Mouse (Mus musculus): ENCODE data around the gene Smc1b. TPM values are rescaled to one million over a fixed set of nuclear protein-coding genes. Genes with fewer than 3 reads are reported as not detected.
"Not testable (repeated sequence)": the region's sequence is repeated elsewhere in the genome, so short reads cannot be mapped to it uniquely, and the experiment has no call there.

Gene Smc1b
- polyA plus RNA-seq, 1 experiment from 2014 or later, result not detected

DNA sequence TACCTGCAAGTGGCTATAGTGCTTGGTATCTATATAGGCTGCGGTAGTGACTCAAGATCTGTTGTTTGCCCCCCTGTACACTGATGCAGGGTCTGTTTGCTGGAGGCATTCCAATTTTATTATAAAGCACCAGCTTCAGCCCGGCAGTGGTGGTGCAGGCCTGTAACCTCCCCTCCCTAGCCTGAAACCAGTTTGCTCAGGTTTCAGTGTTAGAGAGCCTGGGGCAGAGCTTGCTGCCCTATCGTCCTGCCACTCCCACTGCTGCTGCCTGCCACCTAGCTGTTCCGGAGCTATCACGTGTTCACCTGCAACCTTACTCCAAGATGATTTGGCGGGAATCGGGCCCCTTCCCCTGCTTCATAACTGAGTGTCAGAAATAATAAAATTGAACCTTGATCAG is 97.8 kb downstream of the Smc1b start:
- not testable (repeated sequence) for H3K27ac ChIP-seq; H3K36me3 ChIP-seq; DNase-seq (ENCODE audit: low spot score); H3K9me3 ChIP-seq; H3K4me3 ChIP-seq
- 48% methylated on average over 7 of the region's 7 CpGs for WGBS
- H3K27me3 ChIP-seq (ENCODE audit: insufficient read depth, poor library complexity, severe bottlenecking), result peaks cover 18% of the 10 kb centered on the region
- H3K4me1 ChIP-seq (replicated peaks), result peaks cover 25% of the 10 kb centered on the region

DNA sequence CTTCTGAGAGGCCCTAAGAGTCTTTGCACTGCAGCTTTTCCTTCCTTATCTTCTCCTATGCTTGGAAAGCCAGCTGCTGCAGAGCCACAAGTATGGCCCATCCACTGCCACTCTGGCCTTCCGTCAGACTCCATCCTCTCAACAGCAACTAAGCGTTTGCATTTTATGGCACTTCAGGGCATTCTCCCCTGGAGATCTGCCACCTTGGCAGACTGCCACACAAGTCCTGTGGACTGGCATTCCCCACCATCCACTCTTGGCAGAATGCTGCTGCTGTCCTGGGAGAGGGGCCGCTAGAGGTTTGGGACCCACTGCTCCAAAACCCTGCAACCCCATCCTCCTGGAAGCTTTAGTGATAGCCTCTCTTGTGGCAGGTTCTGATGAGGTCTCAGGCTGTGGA is 99.9 kb downstream of the Smc1b start:
- Histone ChIP-seq H3K36me3 (no peaks in the 10 kb centered on the region), H3K9me3 (no peaks in the 10 kb centered on the region), H3K27me3 (ENCODE audit: insufficient read depth, poor library complexity, severe bottlenecking) (peaks cover 18% of the 10 kb centered on the region), H3K27ac (no peak overlapping the region), H3K4me1 (replicated peaks) (peaks cover 6% of the 10 kb centered on the region), H3K4me3 (no peak overlapping the region)
- WGBS, result 95% methylated on average over 3 of the region's 3 CpGs
- DNase-seq (ENCODE audit: low spot score), result no peak

DNA sequence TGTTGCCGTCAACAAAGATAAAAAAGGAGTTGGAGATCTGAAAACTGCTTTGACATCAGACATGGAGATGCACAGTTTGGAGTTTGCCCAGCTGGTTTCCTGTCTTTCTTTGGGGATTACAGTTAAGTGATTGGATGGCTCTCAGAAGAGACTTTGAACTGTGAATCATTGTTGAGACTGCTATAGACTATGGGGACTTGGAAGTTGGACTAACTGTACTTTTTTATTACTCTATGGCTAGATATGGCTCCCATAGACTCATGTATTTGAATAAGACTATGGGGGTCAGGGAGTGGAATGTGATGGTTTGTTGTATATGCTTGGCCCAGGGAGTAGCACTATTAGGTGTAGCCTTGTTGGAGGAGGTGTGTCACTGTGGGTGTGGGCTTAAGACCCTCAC is 101.1 kb downstream of the Smc1b start:
- H3K4me1 ChIP-seq (replicated peaks); DNase-seq (ENCODE audit: low spot score); H3K4me3 ChIP-seq; H3K9me3 ChIP-seq; H3K27ac ChIP-seq; H3K36me3 ChIP-seq: not testable (repeated sequence)
- H3K27me3 ChIP-seq (ENCODE audit: insufficient read depth, poor library complexity, severe bottlenecking), result peaks cover 11% of the 10 kb centered on the region
- WGBS, result 84% methylated on average over 1 of the region's 1 CpGs

DNA sequence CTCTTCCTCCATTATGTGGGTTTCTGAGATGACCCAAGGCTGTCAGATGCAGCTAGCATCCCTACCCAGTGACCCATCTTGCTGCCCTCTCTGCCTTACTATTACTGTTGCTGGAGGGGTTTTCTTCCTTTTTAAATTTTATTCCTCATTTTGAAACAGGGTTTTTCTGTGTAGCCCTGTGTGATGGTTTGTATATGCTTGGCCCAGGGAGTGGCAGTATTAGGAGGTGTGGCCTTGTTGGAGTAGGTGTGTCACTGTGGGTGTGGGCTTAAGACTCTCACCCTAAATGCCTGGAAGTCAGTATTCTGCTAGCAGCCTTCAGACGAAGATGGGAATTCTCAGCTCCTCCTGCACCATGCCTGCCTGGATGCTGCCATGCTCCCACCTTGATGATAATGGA is 103.1 kb downstream of the Smc1b start, which contains the start of gene Fam118a:
TSS of gene Fam118a (plus strand) at position 301 of the 400 bp plus-strand sequence.
- H3K36me3 ChIP-seq; H3K27me3 ChIP-seq (ENCODE audit: insufficient read depth, poor library complexity, severe bottlenecking); H3K27ac ChIP-seq; H3K4me1 ChIP-seq (replicated peaks); H3K9me3 ChIP-seq; DNase-seq (ENCODE audit: low spot score); H3K4me3 ChIP-seq: not testable (repeated sequence)
- 45% methylated on average over 1 of the region's 1 CpGs for WGBS

DNA sequence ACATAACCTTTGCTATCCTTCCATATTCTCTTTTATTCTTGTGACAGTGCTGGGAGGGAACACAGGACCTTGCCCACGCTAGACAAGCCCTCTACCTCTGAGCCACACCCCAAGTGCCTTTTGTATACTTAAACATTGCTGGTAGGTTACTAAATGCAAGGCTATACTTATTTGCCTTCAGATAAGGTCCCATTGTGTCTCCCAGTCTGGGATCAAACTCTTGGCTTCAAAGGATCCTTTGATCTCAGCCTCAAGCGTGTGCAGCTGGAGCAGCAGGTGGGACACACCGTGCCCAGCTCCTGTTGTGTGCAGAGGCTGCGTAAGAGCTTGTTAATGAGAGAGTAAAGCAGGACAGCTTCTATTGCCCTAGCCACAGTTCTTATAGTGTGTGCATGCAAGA is 104.0 kb downstream of the Smc1b start:
- Histone ChIP-seq H3K9me3 (no peaks in the 10 kb centered on the region), H3K4me3 (no peak overlapping the region), H3K27ac (no peak overlapping the region), H3K27me3 (ENCODE audit: insufficient read depth, poor library complexity, severe bottlenecking) (no peaks in the 10 kb centered on the region), H3K4me1 (replicated peaks) (no peaks in the 10 kb centered on the region), H3K36me3 (no peaks in the 10 kb centered on the region)
- DNase-seq (ENCODE audit: low spot score), result no peak
- WGBS, result 56% methylated on average over 4 of the region's 4 CpGs

DNA sequence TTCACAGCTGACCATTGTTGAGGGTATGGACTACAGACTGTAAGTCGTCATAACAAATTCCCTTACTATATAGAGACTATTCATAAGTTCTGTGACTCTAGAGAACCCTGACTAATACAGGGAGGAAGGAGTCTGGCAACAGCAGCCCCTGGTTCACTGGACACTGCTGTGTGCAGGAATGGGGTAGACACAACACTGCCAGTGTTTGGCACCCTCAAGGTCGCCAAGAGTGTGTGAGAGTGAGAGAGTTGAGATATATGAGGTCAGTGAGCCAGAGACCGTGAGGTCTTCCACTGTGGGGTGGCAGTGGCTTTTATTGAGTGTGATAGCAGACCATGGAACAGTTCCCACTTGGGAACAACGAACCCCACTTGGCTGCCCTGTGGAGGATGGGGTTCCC is 105.6 kb downstream of the Smc1b start:
- no peak for DNase-seq (ENCODE audit: low spot score)
- no peaks in the 10 kb centered on the region for H3K4me1 ChIP-seq (replicated peaks)
- H3K36me3 ChIP-seq, result no peaks in the 10 kb centered on the region
- WGBS, result 83% methylated on average over 4 of the region's 4 CpGs
- H3K27me3 ChIP-seq (ENCODE audit: insufficient read depth, poor library complexity, severe bottlenecking), result peaks cover 2% of the 10 kb centered on the region; the same call in 1 of the 2 replicates
- H3K9me3 ChIP-seq, result no peaks in the 10 kb centered on the region
- H3K27ac ChIP-seq, result no peak overlapping the region
- no peak overlapping the region for H3K4me3 ChIP-seq

DNA sequence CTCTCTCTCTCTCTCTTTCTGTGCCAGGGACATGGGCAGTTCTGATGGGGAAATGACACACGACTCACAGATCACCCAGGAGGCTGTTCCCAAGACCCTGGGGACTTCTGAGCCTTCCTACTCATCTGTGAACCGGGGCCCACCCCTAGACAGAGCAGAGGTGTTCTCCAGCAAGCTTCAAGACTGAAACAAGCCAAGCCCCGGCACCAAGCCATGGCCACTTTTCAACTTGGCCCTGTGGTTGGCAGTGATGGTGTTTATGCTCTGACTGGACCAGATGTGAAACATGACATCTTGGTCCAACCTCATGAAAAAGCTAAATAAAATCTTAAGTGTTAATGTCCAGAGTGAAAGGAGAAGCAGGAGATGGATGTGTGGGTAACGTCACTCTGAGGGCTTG is 109.6 kb downstream of the Smc1b start:
- no peak overlapping the region for H3K27ac ChIP-seq
- H3K36me3 ChIP-seq, result no peaks in the 10 kb centered on the region
- 74% methylated on average over 4 of the region's 4 CpGs for WGBS
- no peak overlapping the region for H3K4me3 ChIP-seq
- no peak for DNase-seq (ENCODE audit: low spot score)
- no peaks in the 10 kb centered on the region for H3K9me3 ChIP-seq
- peaks cover 19% of the 10 kb centered on the region for H3K27me3 ChIP-seq (ENCODE audit: insufficient read depth, poor library complexity, severe bottlenecking)
- H3K4me1 ChIP-seq (replicated peaks), result peaks cover 6% of the 10 kb centered on the region

DNA sequence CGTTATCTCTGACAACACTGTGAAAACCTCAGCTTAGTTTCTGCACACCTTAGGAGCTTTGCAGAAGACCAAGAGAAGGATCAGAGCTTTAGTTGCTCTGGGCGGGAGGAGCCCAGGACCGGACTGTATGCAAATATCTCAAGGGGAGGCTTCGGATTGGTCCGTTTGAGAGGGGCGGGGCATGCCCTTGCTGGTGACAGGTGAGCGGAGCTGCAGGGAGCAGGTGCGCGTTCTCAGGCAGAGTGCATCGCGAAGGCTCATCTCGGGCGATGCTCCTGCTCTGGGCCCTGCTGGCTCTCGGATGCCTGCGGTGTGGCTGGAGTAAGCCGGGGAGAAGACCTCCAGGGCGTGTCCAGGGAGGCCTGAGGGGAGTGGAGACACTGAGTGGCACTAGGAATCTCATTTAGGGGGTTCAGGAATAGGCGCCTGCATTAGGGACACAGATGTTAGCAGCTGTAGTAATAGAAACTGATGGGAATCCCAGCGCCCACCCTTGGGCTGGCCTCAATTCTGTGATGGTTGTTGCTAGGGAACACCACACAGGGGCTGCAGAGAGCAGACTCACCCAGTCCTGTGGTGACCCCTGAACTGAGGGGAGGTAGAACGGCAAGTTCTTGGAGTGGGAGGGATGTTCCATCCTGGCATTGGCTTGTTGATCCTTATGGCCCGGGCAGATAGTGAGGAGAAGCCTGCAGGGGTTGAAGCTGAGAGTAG is 114.7 kb downstream of the Smc1b start, which contains the start of gene Upk3a:
TSS of gene Upk3a (plus strand) at position 191 of the 714 bp plus-strand sequence.
- peaks cover 22% of the 10 kb centered on the region for H3K4me1 ChIP-seq (replicated peaks)
- peak; percentile 15 for DNase-seq (ENCODE audit: low spot score)
- no peak within 1 kb of the TSS for H3K27ac ChIP-seq
- peaks cover 38% of the 10 kb centered on the region for H3K27me3 ChIP-seq (ENCODE audit: insufficient read depth, poor library complexity, severe bottlenecking)
- H3K36me3 ChIP-seq, result no peaks in the 10 kb centered on the region
- H3K4me3 ChIP-seq, result peak within 1 kb of the TSS; percentile 32
- H3K9me3 ChIP-seq, result no peaks in the 10 kb centered on the region
- 7% methylated on average over 21 of the region's 21 CpGs for WGBS

DNA sequence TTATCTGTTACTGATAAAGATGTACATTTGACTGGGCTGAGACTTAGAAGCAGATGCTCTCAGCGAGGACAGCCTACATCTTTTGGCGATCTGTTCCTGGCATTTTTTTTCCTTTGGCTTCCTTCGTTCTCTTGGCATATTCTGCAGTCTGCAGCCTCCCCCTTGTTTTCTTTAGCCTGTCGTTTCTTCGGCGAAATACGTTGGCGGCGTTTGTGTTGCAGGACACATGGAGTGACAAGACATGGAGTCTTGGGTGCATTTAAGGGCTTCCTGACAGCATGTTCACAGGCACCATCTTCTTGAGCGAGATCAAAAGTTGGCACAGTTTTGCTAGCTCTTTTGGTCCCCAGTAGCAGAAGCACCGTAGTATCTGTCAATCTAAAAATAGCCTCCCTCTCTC is 116.0 kb downstream of the Smc1b start:
- 88% methylated on average over 11 of the region's 11 CpGs for WGBS
- no peak for DNase-seq (ENCODE audit: low spot score)
- Histone ChIP-seq H3K27me3 (ENCODE audit: insufficient read depth, poor library complexity, severe bottlenecking) (peaks cover 33% of the 10 kb centered on the region), H3K4me1 (replicated peaks) (peaks cover 28% of the 10 kb centered on the region), H3K27ac (no peak overlapping the region), H3K4me3 (no peak overlapping the region), H3K9me3 (no peaks in the 10 kb centered on the region), H3K36me3 (no peaks in the 10 kb centered on the region)

Other genes starting within 250 kb of the Smc1b start
- 0.90 and 1.2 TPM in 2 replicates for gene Gm29666, start 211.9 kb downstream of the Smc1b start, polyA plus RNA-seq (2016; fragmentation: Nextera tagmentation; extraction: Ambion mirVana)
- gene Nup50, start 208.6 kb downstream of the Smc1b start, polyA plus RNA-seq (2016; fragmentation: Nextera tagmentation; extraction: Ambion mirVana), result 62.0 and 69.7 TPM in 2 replicates
- 11.2 and 12.1 TPM in 2 replicates for gene 5031439G07Rik, start 143.4 kb downstream of the Smc1b start, polyA plus RNA-seq (2016; fragmentation: Nextera tagmentation; extraction: Ambion mirVana)
- 0.15 and 0.47 TPM in 2 replicates for gene Upk3a, start 114.8 kb downstream of the Smc1b start, polyA plus RNA-seq (2016; fragmentation: Nextera tagmentation; extraction: Ambion mirVana)
- 29.6 and 37.2 TPM in 2 replicates for gene Fam118a, start 103.0 kb downstream of the Smc1b start, polyA plus RNA-seq (2016; fragmentation: Nextera tagmentation; extraction: Ambion mirVana)
- gene Ribc2, start 114 bp upstream of the Smc1b start, polyA plus RNA-seq (2016; fragmentation: Nextera tagmentation; extraction: Ambion mirVana), result 0.77 and 1.3 TPM in 2 replicates
- 157 and 168 TPM in 2 replicates for gene Fbln1, start 74.0 kb upstream of the Smc1b start, polyA plus RNA-seq (2016; fragmentation: Nextera tagmentation; extraction: Ambion mirVana)
- 349 and 385 TPM in 2 replicates for gene Atxn10, start 204.3 kb upstream of the Smc1b start, polyA plus RNA-seq (2016; fragmentation: Nextera tagmentation; extraction: Ambion mirVana)

Data from hindbrain, embryonic 10.5 days (tissue).